Mouse (Mus musculus): ENCODE measurements around the gene Alg5.
A peak's percentile ranks its signal among the peaks of the same experiment; 100 is the strongest.
"Not testable (repeated sequence)": the region's sequence is repeated elsewhere in the genome, so short reads cannot be mapped to it uniquely, and the experiment has no call there.

Gene Alg5

DNA sequence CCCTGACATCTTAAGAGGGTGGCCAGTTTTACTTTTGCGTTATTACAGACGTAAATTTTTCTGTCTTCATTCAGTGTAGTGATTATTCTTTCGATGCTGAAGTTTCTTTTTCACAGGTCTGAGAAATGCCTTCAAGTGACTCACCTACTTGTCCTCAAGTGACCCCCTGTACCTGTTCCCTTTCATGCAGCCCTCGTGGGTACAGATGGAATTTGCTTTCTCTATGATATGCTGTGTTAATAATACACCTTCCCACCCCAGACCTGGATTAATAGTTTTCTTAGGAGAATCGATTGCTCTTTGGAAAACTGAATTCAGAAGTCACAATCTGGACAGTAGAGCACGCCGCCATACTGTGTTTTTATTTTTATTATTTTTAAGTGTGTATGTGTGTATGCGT, 2.0 kb downstream of the Alg5 start:
- no peak for DNase-seq

- no peak for DNase-seq
Observed at GRCm38 (mm10) chr3:54741965-54742364, 6.6 kb downstream of the Alg5 start.

- DNase-seq, result peak in 1 of 2 experiments; percentile 24
Observed at GRCm38 (mm10) chr3:54745799-54746198, 10.5 kb downstream of the Alg5 start.

DNA sequence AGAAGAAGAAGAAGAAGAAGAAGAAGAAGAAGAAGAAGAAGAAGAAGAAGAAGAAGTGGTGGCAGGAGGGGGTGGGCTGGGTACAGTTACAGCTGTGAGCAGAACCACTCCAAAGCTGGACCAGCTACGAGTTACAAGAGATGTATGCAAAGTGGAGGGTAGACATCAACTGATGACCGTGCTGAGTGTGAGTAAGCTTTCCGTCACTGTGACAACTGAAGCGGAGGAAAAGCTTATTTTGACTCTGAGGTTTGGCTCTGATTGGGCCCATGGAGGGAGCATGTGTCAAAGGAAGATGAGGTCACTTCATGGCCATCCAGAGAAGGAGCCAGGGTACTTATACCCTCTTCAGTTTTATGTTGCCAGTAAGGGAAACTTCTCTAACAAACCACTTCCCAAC, 18.1 kb downstream of the Alg5 start:
- no peak for DNase-seq

- DNase-seq, result peak; percentile 51 to 57
Observed at GRCm38 (mm10) chr3:54755145-54756041, 20.1 kb downstream of the Alg5 start, which contains the start of gene Smad9. Gene Smad9, plus strand, starts transcription at chr3:54755582.

DNA sequence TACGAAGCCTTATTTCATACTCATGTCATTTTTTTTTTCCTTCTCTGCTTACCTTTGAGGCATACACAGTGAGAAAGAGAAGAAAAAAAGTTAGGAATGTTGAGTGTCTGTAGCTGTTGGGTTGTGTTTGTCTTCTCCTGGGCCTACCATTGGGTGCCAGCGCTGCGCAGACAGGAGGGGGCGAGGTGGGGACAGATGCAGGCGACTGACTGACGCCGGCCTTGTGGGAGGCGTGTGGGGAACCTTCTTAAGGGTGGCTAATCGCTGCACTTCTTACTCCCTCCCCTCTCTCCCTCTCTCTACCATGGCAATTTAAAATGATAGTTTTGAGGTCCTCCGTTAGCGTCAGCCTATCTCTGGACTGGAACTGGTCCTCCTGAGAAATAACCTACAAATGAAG, 20.7 kb downstream of the Alg5 start:
- peak; percentile 54 to 68 for DNase-seq

DNA sequence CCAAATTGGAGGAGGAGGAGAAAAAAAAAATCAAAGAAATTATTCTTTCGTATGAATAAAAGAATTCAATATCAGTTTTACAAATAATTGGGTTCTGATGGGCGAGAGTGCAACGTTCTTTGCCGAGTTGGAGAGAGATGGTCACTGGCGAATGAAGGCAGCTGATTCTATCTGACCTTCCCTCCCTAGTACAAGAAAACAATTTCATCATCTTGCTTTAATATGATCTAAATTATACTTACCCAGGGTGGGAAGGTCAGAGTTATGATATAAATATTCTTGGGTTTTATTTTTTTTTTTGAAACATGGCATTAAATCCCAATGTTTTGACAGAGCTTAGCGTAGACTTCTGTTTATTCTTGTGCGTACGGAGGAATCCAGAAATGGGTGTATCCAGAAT, 22.1 kb downstream of the Alg5 start:
- no peak for DNase-seq

DNA sequence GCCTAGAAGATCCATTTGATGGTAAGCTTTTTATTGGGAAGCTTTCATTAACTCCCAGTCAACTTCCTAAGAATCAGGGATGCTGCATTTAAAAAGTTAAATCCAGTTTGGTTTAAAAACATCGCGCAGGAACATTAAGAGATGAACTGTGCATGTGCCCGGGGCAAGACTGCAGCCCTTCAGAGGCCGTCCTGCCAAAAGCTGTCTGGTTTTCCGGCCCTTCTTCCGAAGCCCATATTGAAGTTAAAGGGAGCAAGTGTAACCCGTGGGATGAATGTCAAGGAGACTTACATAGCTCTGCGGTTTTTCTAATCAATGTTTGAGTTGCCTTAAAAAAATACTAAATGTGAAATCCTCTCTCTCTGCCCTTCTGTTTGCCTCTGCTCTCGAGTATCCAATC, 23.9 kb downstream of the Alg5 start:
- no peak for DNase-seq

- DNase-seq, result peak in 1 of 2 experiments; percentile 14
Observed at GRCm38 (mm10) chr3:54760321-54761115, 25.2 kb downstream of the Alg5 start.

GRCm38 (mm10) chr3:54761258-54761657, 25.9 kb downstream of the Alg5 start:
- no peak for DNase-seq

DNA sequence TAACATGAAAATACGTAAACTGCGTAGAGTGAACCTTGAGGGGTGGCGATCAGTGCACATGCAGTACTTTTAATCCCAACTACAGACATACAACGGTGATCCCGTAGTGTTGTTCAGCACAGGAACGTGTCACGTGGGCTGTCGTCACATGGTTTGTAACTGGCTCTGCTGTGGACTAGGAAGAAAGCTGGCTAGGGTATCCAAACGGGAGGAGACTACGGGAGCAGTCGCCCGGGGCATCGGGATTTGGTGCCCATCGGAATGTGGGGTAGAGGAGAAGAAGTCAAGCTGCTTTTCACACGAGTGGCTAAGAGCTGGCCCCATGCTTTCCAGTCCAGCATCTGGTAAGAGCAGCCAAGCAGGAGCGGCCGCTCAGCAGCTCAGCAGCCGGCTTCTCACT, 29.1 kb downstream of the Alg5 start:
- peak; percentile 26 to 41 for DNase-seq

DNA sequence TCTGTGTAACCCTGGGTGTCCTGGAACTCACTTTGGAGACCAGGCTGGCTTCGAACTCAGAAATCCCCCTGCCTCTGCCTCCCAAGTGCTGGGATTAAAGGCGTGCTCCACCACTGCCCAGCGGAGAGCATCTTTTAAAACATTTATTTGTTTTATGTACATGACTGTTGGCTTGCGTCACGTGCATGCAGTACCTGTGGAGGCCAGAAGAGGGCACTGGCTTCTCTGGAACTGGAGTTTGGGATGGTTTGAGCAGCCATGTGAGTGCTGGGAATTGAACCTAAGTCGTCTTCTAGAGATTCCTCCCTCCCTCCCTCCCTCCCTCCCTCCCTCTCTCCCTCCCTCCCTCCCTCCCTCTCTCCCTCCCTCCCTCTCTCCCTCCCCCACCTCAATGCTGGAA, 30.2 kb downstream of the Alg5 start:
- DNase-seq, result not testable (repeated sequence)

- no peak for DNase-seq
Observed at GRCm38 (mm10) chr3:54766034-54766433, 30.7 kb downstream of the Alg5 start.

- DNase-seq, result no peak
Observed at GRCm38 (mm10) chr3:54766811-54767210, 31.5 kb downstream of the Alg5 start.

DNA sequence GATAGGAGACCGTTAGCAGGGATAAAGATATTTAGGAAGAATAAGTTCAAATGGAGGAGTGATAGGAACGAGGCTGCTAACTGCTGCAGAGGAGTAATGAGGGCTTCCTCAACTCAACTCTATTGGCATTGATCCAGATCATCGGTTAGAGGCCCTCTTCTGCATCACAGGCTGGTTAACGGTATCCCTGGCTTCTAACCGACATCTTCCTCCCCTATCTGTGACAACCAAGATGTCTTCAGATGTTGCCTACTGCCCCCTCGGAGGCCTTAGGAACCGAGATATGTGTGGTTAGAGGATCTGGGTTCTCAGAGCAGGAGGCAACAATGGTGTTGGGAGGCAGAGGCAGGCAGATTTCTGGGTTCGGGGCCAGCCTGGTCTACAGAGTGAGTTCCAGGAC, 33.3 kb downstream of the Alg5 start:
- DNase-seq, result no peak

GRCm38 (mm10) chr3:54769349-54770275, 34.3 kb downstream of the Alg5 start:
- DNase-seq, result no peak

DNA sequence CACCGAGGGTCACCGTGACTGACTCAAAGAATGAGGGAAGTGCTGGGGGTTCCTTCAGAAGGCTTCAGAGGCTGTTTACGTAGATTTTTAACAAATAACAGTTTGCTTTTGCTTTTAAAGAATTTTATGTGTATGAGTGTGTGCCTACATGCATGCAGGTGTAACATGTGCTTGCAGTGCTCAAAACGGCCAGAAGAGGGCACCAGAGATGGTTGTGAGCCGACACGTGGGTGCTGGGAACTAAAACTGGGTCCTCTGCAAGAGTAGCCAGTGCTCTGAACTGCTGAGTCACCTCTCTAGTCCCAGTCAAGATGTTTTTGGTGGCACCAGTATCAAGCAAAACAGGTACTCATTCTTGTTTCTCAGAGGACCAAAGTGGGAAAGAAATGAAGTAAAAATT, 38.3 kb downstream of the Alg5 start:
- no peak for DNase-seq

DNA sequence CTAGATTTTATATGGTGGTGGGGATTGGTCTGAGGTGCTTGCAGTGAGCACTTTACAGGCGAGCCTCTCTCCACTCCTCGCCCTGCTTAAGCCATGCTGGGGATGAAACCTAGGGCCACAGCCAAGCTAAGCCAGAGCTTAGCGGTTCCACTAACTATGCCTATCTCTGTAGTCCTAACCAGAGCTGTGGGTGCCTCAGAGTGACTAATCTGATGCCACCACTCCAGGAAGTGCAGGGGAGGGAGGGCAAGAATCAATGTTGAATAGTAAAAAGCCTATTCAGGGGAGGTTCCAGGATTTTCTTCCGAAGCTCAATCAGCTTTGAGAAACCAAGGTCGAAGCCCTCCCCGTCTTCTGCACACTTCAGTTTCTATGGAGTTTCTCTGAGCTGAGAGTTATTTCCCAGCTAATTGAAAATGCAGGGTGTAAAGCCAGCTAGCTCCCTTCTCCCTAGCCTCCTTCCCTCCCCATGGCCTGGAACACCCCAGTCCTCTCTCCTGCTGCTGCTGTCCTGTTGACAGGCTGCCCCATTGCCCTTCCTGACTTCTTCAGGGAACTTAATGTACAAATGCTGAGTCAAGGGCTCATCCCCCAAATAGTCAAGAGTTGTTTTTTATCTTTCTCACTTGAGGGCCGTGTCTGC, 40.8 kb downstream of the Alg5 start:
- no peak for DNase-seq

- no peak for DNase-seq
Observed at GRCm38 (mm10) chr3:54790601-54791000, 55.3 kb downstream of the Alg5 start.

GRCm38 (mm10) chr3:54791822-54792677, 56.7 kb downstream of the Alg5 start:
- DNase-seq, result no peak

GRCm38 (mm10) chr3:54793762-54794161, 58.4 kb downstream of the Alg5 start:
- DNase-seq, result no peak
